Mouse (Mus musculus) adrenal gland, postnatal 4 days (tissue): ENCODE data around the gene Lrrn2. TPM values are rescaled to one million over a fixed set of nuclear protein-coding genes. Genes with fewer than 3 reads are reported as not detected.

Experiments used
- microRNA-seq: library from miRNA; unstranded; fragments of <30 nt; microRNA quantifications from one replicate; pipeline ENCODE4 v1.2.0, GENCODE M21; 2021
- total RNA-seq, 2 experiments: library from RNA; stranded (reverse); gene quantifications; 2 replicates each; pipeline ENCODE4 v1.2.3; 2021

Gene Lrrn2
- total RNA-seq, 2 experiments from 2014 or later, result 10.9 to 13.2 TPM

Small RNAs within 50 kb of the gene (microRNA-seq; reads per million reads assigned to microRNA genes)
- not detected for gene Gm44300

Other genes starting within 250 kb of the Lrrn2 start
- 10 to 100 TPM; 12.5 to 13.0 TPM for gene Nfasc, start 138.5 kb upstream of the Lrrn2 start, total RNA-seq
- 100 to 1,000 TPM; 119 to 122 TPM for gene Mdm4, start 150.3 kb downstream of the Lrrn2 start, total RNA-seq
- 10 to 100 TPM; 11.0 to 11.2 TPM for gene Pik3c2b, start 165.4 kb downstream of the Lrrn2 start, total RNA-seq